Mouse (Mus musculus): Measurements from ENCODE around the gene Scg2. TPM values are rescaled to one million over a fixed set of nuclear protein-coding genes. Genes with fewer than 3 reads are reported as not detected.

Gene Scg2
- polyA plus RNA-seq, 1 experiment from 2014 or later: 11.6 TPM

DNA sequence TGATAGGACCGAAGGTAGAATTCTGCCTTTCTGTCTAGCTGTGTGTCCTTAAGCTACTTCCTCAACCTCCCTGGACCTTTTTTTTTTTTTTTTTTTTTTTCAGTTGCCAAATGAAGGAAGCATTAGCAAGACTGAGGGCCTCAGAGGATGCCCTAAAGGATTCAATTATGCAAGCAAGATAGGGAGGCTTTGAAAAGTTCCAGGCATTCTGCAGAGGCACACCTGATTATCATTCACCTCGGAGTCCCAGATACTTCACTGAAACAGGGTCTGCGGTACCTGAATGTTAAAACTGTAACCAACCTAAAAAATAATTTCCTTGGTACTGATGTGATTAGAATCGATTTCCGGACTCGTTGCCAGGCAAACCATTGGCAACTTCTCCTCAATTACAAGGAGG lies 10.0 kb upstream of the Scg2 start:
- Histone ChIP-seq H3K9ac (ENCODE audit: low read length) (no peak overlapping the region), H3K4me3 (ENCODE audit: low read depth, low read length) (peak overlapping the region; percentile 17), H3K4me2 (peak overlapping the region; percentile 40), H3K36me3 (ENCODE audit: control insufficient read depth, insufficient read depth, low read length) (no peaks in the 10 kb centered on the region), H3K27me3 (ENCODE audit: control insufficient read depth, insufficient read depth, low read length) (no peaks in the 10 kb centered on the region), H3K4me1 (ENCODE audit: control insufficient read depth, insufficient read depth, low read length) (peaks cover 3% of the 10 kb centered on the region; the same call in 1 of the 2 replicates), H3K9me3 (ENCODE audit: control insufficient read depth, low read length) (no peaks in the 10 kb centered on the region), H3K27ac (ENCODE audit: low read depth, low read length) (no peak overlapping the region)
- ATAC-seq (ENCODE audit: low FRiP score) (peak; percentile 23; the same call in 1 of the 2 replicates), DNase-seq (ENCODE audit: low spot score, missing footprints) (no peak)
- WGBS: 29% methylated on average over 6 of the region's 6 CpGs

DNA sequence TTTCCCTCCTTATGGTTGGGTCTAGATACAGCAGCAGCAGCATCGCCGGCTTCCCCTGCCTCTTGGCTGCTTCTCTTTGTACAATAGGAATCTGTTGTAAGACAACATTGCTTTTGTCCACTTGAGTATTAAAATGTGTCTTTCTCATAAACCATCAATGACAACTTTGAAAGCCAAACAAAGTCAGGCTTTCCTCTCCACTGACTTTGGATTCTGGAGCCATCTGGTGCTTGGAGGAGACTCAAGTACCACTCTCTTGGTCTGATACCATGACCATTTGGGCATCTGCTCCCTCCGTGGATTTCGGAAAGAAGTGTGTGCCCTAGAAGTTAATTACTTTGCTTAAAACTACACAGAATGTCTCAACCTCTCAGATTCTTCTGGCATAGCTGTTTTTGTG lies 5.7 kb upstream of the Scg2 start:
- 90% methylated on average over 4 of the region's 4 CpGs for WGBS
- no peaks in the 10 kb centered on the region for H3K4me1 ChIP-seq (ENCODE audit: control insufficient read depth, insufficient read depth, low read length)
- no peak overlapping the region for H3K4me2 ChIP-seq
- no peaks in the 10 kb centered on the region for H3K36me3 ChIP-seq (ENCODE audit: control insufficient read depth, insufficient read depth, low read length)
- DNase-seq (ENCODE audit: low spot score, missing footprints): no peak
- H3K9me3 ChIP-seq (ENCODE audit: control insufficient read depth, low read length): no peaks in the 10 kb centered on the region
- H3K27ac ChIP-seq (ENCODE audit: low read depth, low read length): no peak overlapping the region
- no peak overlapping the region for H3K4me3 ChIP-seq (ENCODE audit: low read depth, low read length)
- no peak overlapping the region for H3K9ac ChIP-seq (ENCODE audit: low read length)
- ATAC-seq (ENCODE audit: low FRiP score): no peak
- H3K27me3 ChIP-seq (ENCODE audit: control insufficient read depth, insufficient read depth, low read length): no peaks in the 10 kb centered on the region

DNA sequence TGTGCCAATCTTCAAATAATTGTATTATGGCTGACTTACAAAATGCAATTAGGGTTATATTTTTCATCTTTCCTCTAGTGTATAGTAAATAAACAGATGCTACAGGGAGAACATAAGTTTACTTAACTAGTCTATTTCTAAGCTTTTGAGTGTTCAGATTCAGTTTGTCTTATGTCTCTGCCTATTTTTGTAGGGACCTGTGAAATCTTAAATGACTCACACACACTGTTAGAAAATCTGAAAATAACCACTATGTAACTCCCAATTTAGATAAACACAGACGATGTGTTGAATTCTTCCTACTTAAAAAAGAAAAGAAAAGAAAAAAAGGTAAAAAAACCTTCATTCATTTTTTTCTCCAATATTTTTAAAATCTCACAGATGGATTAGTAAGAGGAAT lies 2.2 kb downstream of the Scg2 start:
- DNase-seq (ENCODE audit: low spot score, missing footprints): no peak
- H3K4me1 ChIP-seq (ENCODE audit: control insufficient read depth, insufficient read depth, low read length): no peaks in the 10 kb centered on the region
- no peak overlapping the region for H3K27ac ChIP-seq (ENCODE audit: low read depth, low read length)
- no peak overlapping the region for H3K4me3 ChIP-seq (ENCODE audit: low read depth, low read length)
- H3K4me2 ChIP-seq: no peak overlapping the region
- H3K9ac ChIP-seq (ENCODE audit: low read length): no peak overlapping the region
- H3K9me3 ChIP-seq (ENCODE audit: control insufficient read depth, low read length): no peaks in the 10 kb centered on the region
- ATAC-seq (ENCODE audit: low FRiP score): no peak
- no peaks in the 10 kb centered on the region for H3K36me3 ChIP-seq (ENCODE audit: control insufficient read depth, insufficient read depth, low read length)
- WGBS: 89% methylated on average over 1 of the region's 1 CpGs
- H3K27me3 ChIP-seq (ENCODE audit: control insufficient read depth, insufficient read depth, low read length): no peaks in the 10 kb centered on the region

DNA sequence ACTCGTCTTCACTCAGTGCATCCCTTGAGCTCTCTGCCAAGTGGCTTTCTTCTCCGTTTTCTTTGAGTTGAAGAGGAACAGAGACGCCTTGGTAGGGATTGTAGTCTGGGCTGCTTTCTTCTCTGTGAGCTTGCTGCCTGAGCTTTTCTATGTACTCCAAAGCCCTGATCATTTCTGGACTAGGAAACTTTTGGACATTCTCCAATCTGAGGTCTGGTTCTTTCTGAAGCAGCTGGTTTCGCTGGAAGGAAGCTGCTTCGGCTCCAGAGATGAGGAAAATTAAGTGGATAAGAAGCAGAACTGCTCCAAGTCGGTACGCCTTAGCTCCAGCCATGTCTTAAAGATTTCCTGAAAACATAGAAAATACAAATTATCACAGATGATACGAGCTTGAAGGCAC lies 3.2 kb downstream of the Scg2 start:
- no peaks in the 10 kb centered on the region for H3K4me1 ChIP-seq (ENCODE audit: control insufficient read depth, insufficient read depth, low read length)
- WGBS: 88% methylated on average over 8 of the region's 8 CpGs
- no peak for DNase-seq (ENCODE audit: low spot score, missing footprints)
- no peaks in the 10 kb centered on the region for H3K9me3 ChIP-seq (ENCODE audit: control insufficient read depth, low read length)
- no peaks in the 10 kb centered on the region for H3K27me3 ChIP-seq (ENCODE audit: control insufficient read depth, insufficient read depth, low read length)
- H3K4me2 ChIP-seq: no peak overlapping the region
- H3K9ac ChIP-seq (ENCODE audit: low read length): no peak overlapping the region
- ATAC-seq (ENCODE audit: low FRiP score): no peak
- H3K36me3 ChIP-seq (ENCODE audit: control insufficient read depth, insufficient read depth, low read length): no peaks in the 10 kb centered on the region
- H3K27ac ChIP-seq (ENCODE audit: low read depth, low read length): no peak overlapping the region
- no peak overlapping the region for H3K4me3 ChIP-seq (ENCODE audit: low read depth, low read length)

DNA sequence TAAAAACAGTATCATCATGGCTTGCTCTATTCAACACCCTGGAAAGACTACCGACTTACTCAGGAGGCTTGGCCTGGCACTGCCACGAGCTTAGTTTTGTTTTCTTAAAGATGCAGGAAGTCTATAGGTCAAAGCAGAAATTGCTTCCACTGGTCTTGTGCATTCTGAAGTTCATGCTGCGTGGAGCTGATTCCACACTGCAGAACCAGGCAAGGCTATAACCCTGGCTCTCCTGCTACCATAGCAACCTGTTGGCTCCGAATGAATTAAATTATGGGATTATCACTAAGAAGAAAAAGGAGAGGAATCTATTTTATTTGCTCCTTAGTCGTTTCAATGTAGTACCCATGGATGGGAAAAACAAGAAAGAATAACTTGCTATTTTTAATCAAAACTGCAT lies 10.9 kb downstream of the Scg2 start:
- 27% methylated on average over 5 of the region's 5 CpGs for WGBS
- H3K36me3 ChIP-seq (ENCODE audit: control insufficient read depth, insufficient read depth, low read length): no peaks in the 10 kb centered on the region
- no peaks in the 10 kb centered on the region for H3K27me3 ChIP-seq (ENCODE audit: control insufficient read depth, insufficient read depth, low read length)
- H3K4me3 ChIP-seq (ENCODE audit: low read depth, low read length): no peak overlapping the region
- ATAC-seq (ENCODE audit: low FRiP score) (0 out of 2 replicates have a peak, but pooled peaks have one; percentile 40), DNase-seq (ENCODE audit: low spot score, missing footprints) (no peak)
- no peak overlapping the region for H3K9ac ChIP-seq (ENCODE audit: low read length)
- no peak overlapping the region for H3K4me2 ChIP-seq
- H3K9me3 ChIP-seq (ENCODE audit: control insufficient read depth, low read length): no peaks in the 10 kb centered on the region
- no peak overlapping the region for H3K27ac ChIP-seq (ENCODE audit: low read depth, low read length)
- peaks cover 3% of the 10 kb centered on the region; the same call in 1 of the 2 replicates for H3K4me1 ChIP-seq (ENCODE audit: control insufficient read depth, insufficient read depth, low read length)

DNA sequence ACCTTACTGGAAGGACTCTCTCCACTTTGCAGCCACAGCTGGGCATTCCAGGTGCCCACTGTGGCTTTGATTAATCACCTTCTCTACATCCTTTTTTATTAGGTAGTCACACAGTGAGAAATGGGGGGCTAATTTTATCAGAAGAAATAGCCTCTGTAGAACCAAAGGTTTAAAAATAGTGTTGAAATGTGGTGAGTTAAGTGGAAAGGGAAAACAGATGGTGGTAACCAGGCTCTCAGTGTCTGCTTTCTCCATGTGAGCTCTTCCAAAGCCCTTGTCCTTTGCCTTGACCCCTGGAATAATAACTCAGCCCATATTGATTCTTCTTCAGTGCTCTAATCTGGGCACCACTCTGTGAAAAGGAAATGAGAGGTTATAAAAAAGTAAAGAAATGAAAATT lies 24.4 kb downstream of the Scg2 start:
- Histone ChIP-seq H3K27me3 (ENCODE audit: control insufficient read depth, insufficient read depth, low read length) (no peaks in the 10 kb centered on the region), H3K4me1 (ENCODE audit: control insufficient read depth, insufficient read depth, low read length) (no peaks in the 10 kb centered on the region), H3K9me3 (ENCODE audit: control insufficient read depth, low read length) (no peaks in the 10 kb centered on the region), H3K4me3 (ENCODE audit: low read depth, low read length) (no peak overlapping the region), H3K9ac (ENCODE audit: low read length) (no peak overlapping the region), H3K27ac (ENCODE audit: low read depth, low read length) (no peak overlapping the region), H3K4me2 (no peak overlapping the region), H3K36me3 (ENCODE audit: control insufficient read depth, insufficient read depth, low read length) (no peaks in the 10 kb centered on the region)
- no peak for ATAC-seq (ENCODE audit: low FRiP score)
- DNase-seq (ENCODE audit: low spot score, missing footprints): no peak

DNA sequence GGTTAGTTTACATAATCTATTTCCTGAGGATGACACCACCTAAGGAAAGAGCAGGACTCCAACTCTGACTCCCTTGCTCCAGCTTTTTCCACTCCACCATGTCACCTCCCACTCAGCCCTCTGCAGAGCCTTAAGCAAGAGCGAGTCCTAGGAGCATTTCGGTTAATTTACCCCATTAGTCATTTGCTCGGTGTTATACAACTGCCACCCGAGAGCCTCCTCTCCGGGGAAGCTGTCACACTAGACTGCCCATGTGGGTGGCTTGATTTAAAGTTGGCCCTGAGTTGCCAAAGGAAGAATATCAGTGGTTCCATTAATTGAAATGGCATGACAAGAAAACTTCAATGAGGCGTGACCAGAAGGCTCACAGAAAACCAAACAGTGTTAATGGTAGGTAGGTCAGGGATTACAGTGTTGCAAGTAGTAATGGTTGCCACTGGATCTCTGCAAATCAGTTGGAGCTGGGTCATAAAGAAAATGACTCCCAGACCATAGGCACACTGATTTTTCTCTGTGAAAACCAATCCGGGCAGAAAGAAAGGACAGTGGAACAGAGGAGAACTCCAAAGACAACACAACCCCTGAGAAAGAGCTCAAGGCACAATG lies 33.5 kb downstream of the Scg2 start:
- ATAC-seq (ENCODE audit: low FRiP score) (no peak), DNase-seq (ENCODE audit: low spot score, missing footprints) (no peak)
- Histone ChIP-seq H3K27me3 (ENCODE audit: control insufficient read depth, insufficient read depth, low read length) (no peaks in the 10 kb centered on the region), H3K9me3 (ENCODE audit: control insufficient read depth, low read length) (no peaks in the 10 kb centered on the region), H3K4me2 (no peak overlapping the region), H3K27ac (ENCODE audit: low read depth, low read length) (no peak overlapping the region), H3K36me3 (ENCODE audit: control insufficient read depth, insufficient read depth, low read length) (no peaks in the 10 kb centered on the region), H3K9ac (ENCODE audit: low read length) (no peak overlapping the region), H3K4me3 (ENCODE audit: low read depth, low read length) (no peak overlapping the region), H3K4me1 (ENCODE audit: control insufficient read depth, insufficient read depth, low read length) (peaks cover under 1% of the 10 kb centered on the region)
- 81% methylated on average over 7 of the region's 7 CpGs for WGBS

DNA sequence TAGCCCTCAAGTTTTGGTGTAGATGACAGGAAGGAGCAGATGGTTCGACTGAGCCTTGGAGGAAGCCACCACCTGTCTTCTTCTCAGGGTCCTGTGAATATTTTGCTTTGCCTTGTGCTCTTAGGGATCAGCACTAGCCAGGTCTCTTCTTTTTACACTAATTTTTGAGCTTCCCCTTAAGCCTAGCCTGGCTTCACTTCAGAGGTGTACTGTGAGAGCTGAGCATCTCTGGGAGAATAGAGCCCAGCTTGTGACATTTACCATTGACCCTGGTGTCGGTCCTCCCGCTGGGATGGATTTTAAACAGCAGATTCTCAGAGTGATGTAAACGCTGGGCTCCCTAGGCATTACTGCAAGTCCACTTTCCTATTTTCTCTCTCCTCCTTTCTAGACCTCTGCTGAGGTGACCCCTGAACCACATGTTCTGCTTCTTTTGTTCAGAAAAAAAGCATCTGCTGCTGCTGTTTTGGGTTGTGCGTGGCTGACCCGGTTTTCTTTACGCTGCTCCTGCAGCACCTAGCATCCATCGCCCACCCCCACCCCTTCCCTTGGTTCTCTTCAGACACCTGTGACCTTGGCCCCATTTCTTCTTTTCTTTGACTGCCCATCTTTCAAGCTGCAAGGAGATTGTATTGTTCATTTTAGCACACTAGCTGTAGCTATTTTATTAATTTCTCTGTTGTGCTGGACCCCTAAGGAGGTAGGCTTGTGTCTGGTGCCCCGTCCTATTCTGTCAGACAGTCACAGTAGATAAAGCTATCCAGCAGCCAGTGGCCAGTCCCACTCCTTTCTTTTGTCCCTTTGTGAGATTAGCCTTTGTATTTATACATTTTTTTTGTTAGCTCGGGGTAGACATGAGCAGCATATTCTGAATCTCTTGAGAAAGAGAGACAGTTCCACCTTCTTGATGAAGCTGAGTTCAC lies 38.6 kb downstream of the Scg2 start:
- H3K4me1 ChIP-seq (ENCODE audit: control insufficient read depth, insufficient read depth, low read length): peaks cover 6% of the 10 kb centered on the region
- H3K4me3 ChIP-seq (ENCODE audit: low read depth, low read length): no peak overlapping the region
- DNase-seq (ENCODE audit: low spot score, missing footprints) (peak; percentile 86), ATAC-seq (ENCODE audit: low FRiP score) (0 out of 2 replicates have a peak, but pooled peaks have one; percentile 63)
- H3K4me2 ChIP-seq: no peak overlapping the region
- WGBS: 25% methylated on average over 10 of the region's 10 CpGs
- H3K9me3 ChIP-seq (ENCODE audit: control insufficient read depth, low read length): no peaks in the 10 kb centered on the region
- no peaks in the 10 kb centered on the region for H3K27me3 ChIP-seq (ENCODE audit: control insufficient read depth, insufficient read depth, low read length)
- H3K9ac ChIP-seq (ENCODE audit: low read length): no peak overlapping the region
- no peaks in the 10 kb centered on the region for H3K36me3 ChIP-seq (ENCODE audit: control insufficient read depth, insufficient read depth, low read length)
- no peak overlapping the region for H3K27ac ChIP-seq (ENCODE audit: low read depth, low read length)

DNA sequence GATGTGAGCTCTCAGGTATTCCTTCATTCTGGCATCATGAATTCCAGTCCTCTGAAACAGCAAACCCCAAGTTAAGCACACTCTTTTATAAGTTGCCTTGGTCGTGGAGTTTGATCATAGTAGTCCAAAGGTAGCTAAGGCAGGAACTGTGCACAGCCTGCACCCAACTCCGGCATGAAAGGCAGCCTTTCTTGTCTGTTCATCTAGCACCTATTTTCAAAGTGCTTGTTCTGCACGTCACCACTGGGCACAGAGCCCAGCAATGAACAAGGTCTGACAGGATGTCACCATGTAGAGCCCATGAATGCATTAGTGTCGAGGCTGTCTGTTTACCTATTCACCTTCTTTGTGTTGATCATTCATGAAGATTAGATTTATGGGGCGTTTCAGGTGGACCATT lies 39.6 kb downstream of the Scg2 start:
- ATAC-seq (ENCODE audit: low FRiP score) (no peak), DNase-seq (ENCODE audit: low spot score, missing footprints) (no peak)
- H3K4me3 ChIP-seq (ENCODE audit: low read depth, low read length): no peak overlapping the region
- H3K27ac ChIP-seq (ENCODE audit: low read depth, low read length): no peak overlapping the region
- no peak overlapping the region for H3K9ac ChIP-seq (ENCODE audit: low read length)
- H3K4me2 ChIP-seq: no peak overlapping the region
- WGBS: 85% methylated on average over 5 of the region's 5 CpGs
- H3K4me1 ChIP-seq (ENCODE audit: control insufficient read depth, insufficient read depth, low read length): peaks cover 6% of the 10 kb centered on the region
- H3K9me3 ChIP-seq (ENCODE audit: control insufficient read depth, low read length): no peaks in the 10 kb centered on the region
- H3K36me3 ChIP-seq (ENCODE audit: control insufficient read depth, insufficient read depth, low read length): no peaks in the 10 kb centered on the region
- no peaks in the 10 kb centered on the region for H3K27me3 ChIP-seq (ENCODE audit: control insufficient read depth, insufficient read depth, low read length)
